Comparison of ENCODE assay signal across 29 mouse cellular contexts in genomic region chr4:81465172-81465571, GRCm38 (mm10). TPM values are rescaled to one million over a fixed set of nuclear protein-coding genes. Genes with fewer than 3 reads are reported as not detected.
DNase-seq lines count a peak whose midpoint lies in the region; ATAC-seq lines count a peak whose summit lies in the region.
"Had no signal": no experiment of that assay in that cellular context is flagged by ENCODE, and none has a peak within 500 bp of the region (broad histone marks: within the 10 kb centered on the region; RNA-seq: fewer than 3 reads in every experiment).

No protein-coding gene starts in this region.

- H3K9me3 ChIP-seq in midbrain, embryonic 10.5 days (replicated peaks), result no peaks in the 10 kb centered on the region
- H3K9me3 ChIP-seq in midbrain, embryonic 16.5 days (replicated peaks; ENCODE audit: control insufficient read depth, low read length, poor library complexity, severe bottlenecking), result no peaks in the 10 kb centered on the region
- H3K9me3 ChIP-seq: embryonic facial prominence, embryonic 10.5 days; embryonic facial prominence, embryonic 13.5 days; forebrain, embryonic 10.5 days; forebrain, embryonic 13.5 days; heart, embryonic 12.5 days; heart, embryonic 15.5 days had no signal

- no peaks in the 10 kb centered on the region for H3K36me3 ChIP-seq in midbrain, embryonic 10.5 days
- no peaks in the 10 kb centered on the region for H3K36me3 ChIP-seq in midbrain, embryonic 16.5 days (ENCODE audit: control insufficient read depth, insufficient read depth, low read length)
- H3K36me3 ChIP-seq: embryonic facial prominence, embryonic 10.5 days; embryonic facial prominence, embryonic 13.5 days; forebrain, embryonic 10.5 days; heart, embryonic 12.5 days; heart, embryonic 15.5 days had no signal

- no peak overlapping the region for H3K4me2 ChIP-seq in midbrain, embryonic 16.5 days (ENCODE audit: low read length)
- H3K4me2 ChIP-seq: embryonic facial prominence, embryonic 13.5 days; forebrain, embryonic 13.5 days; heart, embryonic 12.5 days; heart, embryonic 15.5 days; hindbrain, embryonic 14.5 days had no signal

- no peak overlapping the region for H3K9ac ChIP-seq in midbrain, embryonic 16.5 days (ENCODE audit: low read depth, low read length)
- H3K9ac ChIP-seq: embryonic facial prominence, embryonic 13.5 days; forebrain, embryonic 13.5 days; heart, embryonic 12.5 days; heart, embryonic 15.5 days; hindbrain, embryonic 14.5 days had no signal

- DNase-seq in adrenal gland, postnatal 10 days, result peak; percentile 42
- no peak for DNase-seq in adrenal gland, adult 8-10 months
- no peak for DNase-seq in midbrain, embryonic 10.5 days (ENCODE audit: low spot score)
- peak; percentile 60 for DNase-seq in adipocyte (ENCODE audit: low spot score)
- DNase-seq in layer of hippocampus, postnatal 14 days (ENCODE audit: low spot score in 2 of 2), result no peak
- DNase-seq: cerebellum, adult 11-12 months; cerebellum, adult 8-10 months; cerebellum, postnatal 10 days; cerebellum, postnatal 36 days; embryo, embryonic 11 days; gastrocnemius, adult 2 months; gastrocnemius, postnatal 14 days; heart, adult 18-20 months; heart, postnatal 10 days; heart, postnatal 4 days had no signal

- 0 out of 2 replicates have a peak overlapping the region, but pooled peaks have one; percentile 28 for H3K27ac ChIP-seq in midbrain, embryonic 10.5 days (replicated peaks)
- no peak overlapping the region for H3K27ac ChIP-seq in midbrain, embryonic 16.5 days (ENCODE audit: low read length)
- H3K27ac ChIP-seq: embryonic facial prominence, embryonic 10.5 days; embryonic facial prominence, embryonic 13.5 days; forebrain, embryonic 10.5 days; forebrain, embryonic 13.5 days; gastrocnemius, adult 2 months; heart, embryonic 15.5 days; hindbrain, embryonic 14.5 days; hindbrain, postnatal 0 days had no signal

- ATAC-seq in midbrain, embryonic 16.5 days, result no peak
- ATAC-seq: activated CD4-positive, CD25-positive, alpha-beta regulatory T cell, adult 4 months; forebrain, embryonic 13.5 days; forebrain, embryonic 16.5 days; hindbrain, postnatal 0 days; inflammation-experienced regulatory T-cells, adult 6 months; intestine, postnatal 0 days had no signal

- 90% methylated on average over 3 of the region's 3 CpGs for WGBS in midbrain, embryonic 10.5 days
- WGBS in midbrain, embryonic 16.5 days, result 93% methylated on average over 3 of the region's 3 CpGs

- H3K4me3 ChIP-seq in midbrain, embryonic 10.5 days, result no peak overlapping the region
- H3K4me3 ChIP-seq in midbrain, embryonic 16.5 days (ENCODE audit: low read depth, low read length), result no peak overlapping the region
- H3K4me3 ChIP-seq: embryonic facial prominence, embryonic 10.5 days; embryonic facial prominence, embryonic 13.5 days; erythroblast, embryonic 14.5 days; forebrain, embryonic 10.5 days; forebrain, embryonic 13.5 days; gastrocnemius, adult 2 months; heart, embryonic 12.5 days; heart, embryonic 15.5 days had no signal

- peaks cover 8% of the 10 kb centered on the region for H3K4me1 ChIP-seq in midbrain, embryonic 10.5 days
- no peaks in the 10 kb centered on the region for H3K4me1 ChIP-seq in midbrain, embryonic 16.5 days (ENCODE audit: control insufficient read depth, insufficient read depth, low read length)
- H3K4me1 ChIP-seq: embryonic facial prominence, embryonic 10.5 days; embryonic facial prominence, embryonic 13.5 days; forebrain, embryonic 13.5 days; heart, embryonic 12.5 days had no signal

- no peaks in the 10 kb centered on the region for H3K27me3 ChIP-seq in midbrain, embryonic 10.5 days (ENCODE audit: low read depth, poor library complexity, severe bottlenecking)
- H3K27me3 ChIP-seq in midbrain, embryonic 16.5 days (ENCODE audit: control insufficient read depth, insufficient read depth, low read depth, low read length), result no peaks in the 10 kb centered on the region
- H3K27me3 ChIP-seq: embryonic facial prominence, embryonic 13.5 days; forebrain, embryonic 13.5 days; heart, embryonic 12.5 days; heart, embryonic 15.5 days had no signal

RNA-seq across cellular contexts. Expression of gene Mpdz, which starts 22.6 kb away (rescaled TPM):
- 10 to 100 TPM; 57.2 to 88.0 TPM for total RNA-seq in adrenal gland, postnatal 10 days (2021)
- 100 to 1,000 TPM; 111 to 177 (median 141) TPM for total RNA-seq in adrenal gland, adult 8-10 months (2022)
- polyA plus RNA-seq in midbrain, embryonic 10.5 days (2016; fragmentation: Nextera tagmentation; extraction: Ambion mirVana), result 41.2 and 47.2 TPM in 2 replicates
- polyA plus RNA-seq in midbrain, embryonic 16.5 days (2015; fragmentation: Nextera tagmentation; extraction: Ambion mirVana), result 12.1 and 15.8 TPM in 2 replicates
- 10 to 100 TPM; 53.9 to 55.4 TPM for total RNA-seq in layer of hippocampus, postnatal 14 days (2021)
- polyA plus RNA-seq: erythroblast, embryonic 14.5 days had no signal

Comparison
In these comparisons a context has a peak if more than half of its experiments do, and no peak if none do; other contexts are left out.
1. DNase-seq: peak in adrenal gland, postnatal 10 days (single experiment) and adipocyte (single experiment); none in adrenal gland, adult 8-10 months (single experiment), midbrain, embryonic 10.5 days (single experiment) and layer of hippocampus, postnatal 14 days (0 of 2).